Mouse (Mus musculus) CD4-positive helper T cell, adult 2 months (primary cell): ENCODE results near the gene Capn15.
A peak's percentile ranks its signal among the peaks of the same experiment; 100 is the strongest.

ENCODE experiments used
- DNase-seq: peaks from one replicate; pipeline ENCODE4 v3.0.0-alpha.2; 2012; ENCODE audit warnings: low read depth, missing footprints, low spot score

Gene Capn15

GRCm38 (mm10) chr17:25919786-25920642 lies 65.6 kb downstream of the Capn15 start:
- DNase-seq: peak; percentile 100

DNA sequence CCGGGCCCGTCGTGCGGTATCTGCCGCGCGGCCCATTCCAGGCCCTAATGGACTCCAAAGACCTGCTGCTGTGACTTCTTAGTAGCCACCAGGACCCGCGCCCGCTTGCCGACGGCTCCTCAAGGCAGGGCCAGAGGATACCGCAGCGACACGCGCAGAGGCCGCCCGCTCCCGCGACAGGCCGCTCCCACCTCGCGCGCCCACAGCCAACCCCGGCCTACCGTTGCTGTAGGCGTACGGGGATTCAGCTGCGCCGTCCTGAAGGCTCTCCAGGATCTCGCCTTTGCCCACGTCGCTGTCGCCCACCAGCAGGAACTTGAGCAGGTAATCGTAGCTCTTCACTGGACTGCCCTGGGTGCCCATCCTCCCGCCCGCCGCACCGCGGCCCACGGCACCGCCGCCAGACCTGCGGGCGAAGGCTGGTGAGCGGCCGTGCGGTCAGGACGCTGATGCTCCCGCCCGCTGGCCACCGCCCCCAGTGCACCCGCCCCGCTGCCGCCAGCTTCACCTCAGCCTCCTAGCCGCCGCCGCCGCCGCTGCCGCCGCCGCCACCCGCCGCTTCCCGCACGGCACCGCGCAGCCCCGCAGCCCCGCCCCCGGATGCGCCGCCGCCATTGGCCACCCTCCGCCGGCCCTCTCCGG lies 66.3 kb downstream of the Capn15 start, which contains the start of gene Rab40c:
Gene Rab40c, minus strand, starts transcription at position 584 of the 642 bp plus-strand sequence.
- peak; percentile 77 for DNase-seq

- DNase-seq: no peak
Observed at GRCm38 (mm10) chr17:25918037-25918750, 67.4 kb downstream of the Capn15 start.

GRCm38 (mm10) chr17:25916931-25917647 lies 68.5 kb downstream of the Capn15 start:
- no peak for DNase-seq

DNA sequence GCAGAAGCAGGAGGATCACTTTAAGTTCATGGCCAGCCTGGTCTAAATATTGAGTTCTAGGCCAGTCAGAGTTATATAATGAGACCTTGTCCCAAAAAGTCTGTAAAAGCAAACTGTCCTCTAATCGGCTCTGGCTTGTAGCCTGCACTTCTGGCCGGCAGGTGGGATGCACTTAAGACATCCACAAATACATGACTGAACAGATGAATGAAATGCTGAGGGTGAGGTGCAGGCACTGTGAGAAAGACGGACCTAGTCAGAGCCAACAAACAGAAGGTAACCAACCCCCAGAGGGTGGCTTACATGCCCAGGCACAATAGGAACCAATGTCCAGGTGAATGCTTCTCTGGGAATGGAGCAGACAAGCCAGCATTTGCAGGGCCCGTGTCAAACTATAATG lies 71.3 kb downstream of the Capn15 start:
- DNase-seq: no peak

GRCm38 (mm10) chr17:25913877-25914275 lies 71.7 kb downstream of the Capn15 start:
- no peak for DNase-seq

GRCm38 (mm10) chr17:25913186-25913876 lies 72.3 kb downstream of the Capn15 start:
- DNase-seq: peak; percentile 42

GRCm38 (mm10) chr17:25911816-25912215 lies 73.8 kb downstream of the Capn15 start:
- no peak for DNase-seq
